Mouse (Mus musculus) macrophage (primary cell): ENCODE data around the gene Ptch2. TPM values are rescaled to one million over a fixed set of nuclear protein-coding genes. Genes with fewer than 3 reads are reported as not detected.

Source experiments
- polyA plus RNA-seq: library from polyadenylated mRNA; stranded (reverse); fragments of 250-400 nt; gene quantifications from 3 replicates; pipeline ENCODE4 v1.2.4, GENCODE M21; 2018; ENCODE audit warnings: inconsistent platforms

Gene Ptch2
- polyA plus RNA-seq, 1 experiment from 2014 or later = not detected

Other genes starting within 250 kb of the Ptch2 start
- 0.04 to 0.10 TPM in 2 of 3 replicates, not detected in the other for gene Zswim5, start 218.7 kb upstream of the Ptch2 start, polyA plus RNA-seq
- gene Urod, start 101.7 kb upstream of the Ptch2 start, polyA plus RNA-seq = 15.8 to 37.4 TPM (median 21.5 TPM) in 3 replicates
- 17.8 to 24.0 TPM (median 23.6 TPM) in 3 replicates for gene Hectd3, start 100.8 kb upstream of the Ptch2 start, polyA plus RNA-seq
- gene Eif2b3, start 76.7 kb upstream of the Ptch2 start, polyA plus RNA-seq = 7.4 to 19.3 TPM (median 11.1 TPM) in 3 replicates
- gene Btbd19, start 29.6 kb downstream of the Ptch2 start, polyA plus RNA-seq = 1.5 to 11.4 TPM (median 1.9 TPM) in 3 replicates
- gene Tctex1d4, start 30.7 kb downstream of the Ptch2 start, polyA plus RNA-seq = 0.68 to 2.6 TPM (median 0.93 TPM) in 3 replicates
- 1.5 to 7.7 TPM (median 2.0 TPM) in 3 replicates for gene Plk3, start 37.9 kb downstream of the Ptch2 start, polyA plus RNA-seq
- gene Rps8, start 60.2 kb downstream of the Ptch2 start, polyA plus RNA-seq = 353 to 1,289 TPM (median 973 TPM) in 3 replicates
- gene Kif2c, start 86.6 kb downstream of the Ptch2 start, polyA plus RNA-seq = 0.26 to 3.5 TPM (median 2.9 TPM) in 3 replicates
- 0.20 TPM in 1 of 3 replicates, not detected in the others for gene Tmem53, start 155.9 kb downstream of the Ptch2 start, polyA plus RNA-seq
- not detected in 3 replicates for gene Armh1, start 156.1 kb downstream of the Ptch2 start, polyA plus RNA-seq